Mouse (Mus musculus) cerebellum, adult 11-12 months (tissue): ENCODE measurements at regions not wholly inside any gene's neighbourhood (a gene's known extent, or its start where the extent isn't known, plus 50 kb on each side); places are given as distances from the start of the nearest gene placed in this dataset.

Source experiments
- DNase-seq: peaks from one replicate; pipeline ENCODE4 v3.0.0; 2022

- DNase-seq = no peak
These were observed 310.6 kb upstream of the Dio3 start for GRCm38 (mm10) chr12:109968303-109968702.

GRCm38 (mm10) chr12:109971508-109971907 is 307.4 kb upstream of the Dio3 start:
- no peak for DNase-seq

DNA sequence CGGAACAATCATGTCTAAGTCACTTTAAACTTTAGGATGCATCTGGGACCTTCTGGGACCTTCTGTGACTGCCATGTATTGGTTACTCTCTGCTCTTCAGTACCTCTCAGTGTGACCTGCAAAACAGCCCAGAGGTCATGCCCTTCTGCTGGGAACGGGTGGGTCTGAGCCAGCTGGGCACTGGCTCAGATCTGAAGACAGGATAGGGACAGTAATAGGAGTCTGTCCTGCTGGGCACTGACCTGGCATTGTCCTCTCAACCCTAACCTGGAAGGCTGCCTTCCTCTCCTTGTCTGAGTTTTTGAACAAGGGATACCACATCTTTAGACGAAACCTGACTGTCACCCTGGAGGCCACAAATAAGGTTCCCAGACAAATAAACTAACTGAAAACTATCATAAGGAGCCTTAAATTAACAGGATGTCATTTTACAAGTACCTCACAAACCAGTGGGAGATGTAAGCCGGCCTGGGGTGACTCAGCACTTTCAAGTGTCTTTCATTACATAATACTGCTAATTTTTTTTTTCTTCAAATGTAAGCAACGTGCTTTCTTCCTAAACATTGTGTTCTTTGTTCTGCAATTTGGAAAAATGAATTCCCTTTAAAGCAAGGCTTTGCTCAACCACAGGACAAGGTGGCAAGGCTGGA is 306.4 kb upstream of the Dio3 start:
- no peak for DNase-seq

- no peak for DNase-seq
These were observed 305.3 kb upstream of the Dio3 start for GRCm38 (mm10) chr12:109973598-109973997.

DNA sequence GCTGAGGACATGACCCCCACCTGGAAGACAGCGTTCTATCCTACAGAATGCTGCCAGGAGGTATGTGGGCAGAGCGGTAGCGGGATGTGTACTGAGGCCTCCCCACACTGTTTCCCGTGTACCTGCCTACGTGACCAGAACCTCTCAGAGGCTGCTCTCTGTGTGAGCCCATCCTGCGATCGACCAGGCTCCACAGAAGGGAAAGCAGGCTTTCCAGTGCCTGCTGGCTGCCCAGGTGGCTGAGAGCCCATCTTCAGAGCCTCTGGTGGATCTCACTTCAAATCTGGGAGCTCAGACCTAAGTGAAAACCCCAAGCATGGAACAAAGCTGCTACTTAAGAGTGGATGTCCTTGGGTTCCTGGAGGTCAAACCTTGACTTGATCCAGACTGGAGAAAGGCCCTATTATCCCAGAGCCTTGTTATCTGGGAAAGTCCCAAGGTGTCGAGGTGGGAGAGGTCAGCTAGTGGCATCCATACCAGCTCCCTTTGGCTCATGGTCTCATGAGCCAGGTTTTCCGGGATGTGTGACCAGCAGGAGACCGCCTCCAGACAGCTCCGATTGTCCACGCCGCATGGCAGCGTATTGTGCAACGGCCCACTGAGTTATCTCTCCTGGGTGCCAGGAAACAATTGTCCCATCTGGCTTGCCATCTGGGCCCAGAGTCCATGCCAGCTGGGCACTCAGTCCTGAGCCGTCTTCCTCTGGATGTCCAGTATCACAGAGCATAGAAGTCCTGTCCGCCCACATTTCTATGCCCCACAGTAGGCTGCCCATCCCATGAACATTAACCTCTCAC is 303.5 kb upstream of the Dio3 start:
- DNase-seq = peak; percentile 87

DNA sequence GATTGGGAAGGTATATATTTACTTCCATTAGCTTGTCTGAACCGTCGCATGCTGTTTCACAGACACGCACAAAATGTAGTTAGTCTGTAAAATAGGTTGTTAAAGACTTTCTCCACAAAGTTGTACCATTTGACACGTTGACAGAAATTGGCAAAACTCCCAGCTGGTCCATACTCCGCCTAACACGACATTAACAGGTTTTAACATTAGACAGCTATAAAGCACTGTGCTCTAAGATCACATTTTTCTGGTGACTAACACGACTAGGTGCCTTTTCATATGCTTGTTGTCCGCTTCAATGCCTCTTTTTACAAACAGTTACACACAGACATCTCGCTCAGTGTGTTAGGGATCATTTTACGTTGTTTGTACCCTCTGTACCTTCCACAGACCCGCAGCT is 294.2 kb upstream of the Dio3 start:
- DNase-seq = no peak

DNA sequence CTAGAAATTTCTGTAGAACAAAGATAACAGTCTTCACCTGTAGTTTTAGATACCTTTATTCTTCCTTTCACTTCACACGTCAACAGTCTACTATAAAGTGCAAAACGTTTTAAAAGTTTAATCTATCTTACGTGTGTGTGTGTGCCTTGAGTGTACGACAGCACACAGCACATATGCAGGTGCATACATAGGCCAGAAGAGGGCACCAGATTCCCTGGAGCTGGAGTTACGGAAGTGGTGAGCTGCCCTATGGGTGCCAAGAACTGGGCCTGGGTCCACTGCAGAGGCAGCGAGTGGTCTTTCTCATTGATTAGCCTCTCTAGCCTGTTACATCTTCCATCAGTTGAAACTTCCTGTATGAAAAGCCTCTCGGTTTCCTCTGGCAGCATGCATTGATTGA is 285.5 kb upstream of the Dio3 start:
- no peak for DNase-seq

DNA sequence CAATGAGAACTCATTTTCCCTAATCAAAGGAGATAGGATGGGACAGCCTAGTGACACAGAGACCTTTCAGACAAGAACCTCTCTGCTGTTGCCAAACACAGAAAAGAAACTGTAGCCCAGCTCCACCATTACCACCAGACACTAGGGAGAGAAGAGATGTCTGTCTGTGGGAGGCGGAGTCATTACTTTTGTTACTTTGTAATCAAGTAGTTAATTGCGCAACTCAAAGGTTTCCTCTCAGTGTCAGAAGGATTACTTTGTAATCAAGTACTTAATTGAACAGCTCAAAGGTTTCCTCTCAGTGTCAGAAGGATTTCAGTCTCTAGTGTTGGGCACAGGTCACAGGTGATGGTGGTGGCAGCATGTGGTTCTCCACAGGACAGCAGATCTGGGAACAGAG is 276.2 kb upstream of the Dio3 start:
- no peak for DNase-seq

- DNase-seq = no peak
These were observed 269.7 kb upstream of the Dio3 start for GRCm38 (mm10) chr12:110009136-110009535.

DNA sequence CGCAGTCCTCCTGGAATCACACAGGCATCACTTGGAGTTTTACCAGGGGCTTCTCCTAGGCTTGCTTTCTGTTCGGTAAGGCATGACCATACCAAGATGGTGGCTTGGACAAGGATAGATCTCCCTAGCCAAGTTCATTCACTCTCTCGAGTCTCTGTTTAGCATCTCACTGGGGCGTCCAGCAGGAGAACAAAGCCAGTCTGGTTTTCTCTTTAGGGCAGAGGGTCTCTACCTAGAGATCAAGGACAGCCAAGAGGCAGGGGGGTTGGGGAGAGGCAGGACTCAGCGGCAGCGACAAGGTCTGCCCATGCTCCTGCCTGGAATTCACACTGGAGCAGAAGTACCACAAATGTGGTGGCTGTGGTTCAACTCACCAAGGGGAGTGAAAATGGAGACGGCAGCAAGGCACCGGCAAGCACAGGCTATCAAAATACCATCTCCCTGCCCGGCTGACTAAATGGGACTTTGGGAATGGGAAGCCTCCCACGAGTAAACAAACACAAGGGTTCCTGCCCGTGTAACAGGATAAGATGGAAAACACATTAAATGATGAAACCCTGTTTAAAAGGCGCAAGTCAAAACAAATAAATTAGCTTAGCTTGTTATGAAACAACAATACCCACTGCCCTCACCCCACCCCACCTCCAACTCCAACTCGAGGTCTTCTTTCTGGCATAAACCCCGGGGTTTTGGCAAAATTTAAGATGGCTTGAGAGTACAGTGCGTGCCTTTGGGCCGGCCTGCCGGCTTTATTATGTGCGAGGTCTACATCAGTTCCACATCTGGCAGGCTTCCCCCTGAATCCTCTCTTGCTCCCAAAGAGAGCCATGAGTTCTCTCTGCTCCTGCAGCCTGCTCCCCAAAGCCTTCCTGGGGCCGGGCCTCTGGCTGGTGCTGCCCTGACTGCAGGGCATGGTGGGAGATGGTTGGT is 258.1 kb upstream of the Dio3 start:
- DNase-seq = no peak

- DNase-seq = no peak
These were observed 257.2 kb upstream of the Dio3 start for GRCm38 (mm10) chr12:110021690-110022089.

DNA sequence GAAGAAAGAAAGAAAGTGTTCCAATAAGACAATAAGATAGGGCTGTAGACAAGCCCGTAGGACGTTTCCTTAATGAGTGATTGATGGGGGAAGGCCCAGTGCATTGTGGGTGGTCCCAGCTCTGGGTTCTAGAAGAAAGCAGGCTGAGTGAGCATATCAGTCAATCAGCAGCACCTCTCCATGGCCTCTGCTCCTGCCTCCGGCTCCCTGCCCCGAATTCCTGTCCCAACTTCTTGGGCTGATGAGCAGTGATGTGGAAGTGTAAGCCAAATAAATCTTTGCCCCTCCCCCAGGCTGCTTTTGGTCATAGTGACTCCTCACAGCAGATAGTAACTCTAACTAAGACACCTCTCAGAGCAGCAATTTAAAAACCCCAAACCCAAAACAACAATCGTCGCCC is 256.2 kb upstream of the Dio3 start:
- DNase-seq = no peak

GRCm38 (mm10) chr12:110023192-110024101 is 255.4 kb upstream of the Dio3 start:
- DNase-seq = no peak

GRCm38 (mm10) chr12:110024295-110024694 is 254.6 kb upstream of the Dio3 start:
- no peak for DNase-seq

GRCm38 (mm10) chr12:110025171-110025570 is 253.7 kb upstream of the Dio3 start:
- no peak for DNase-seq

GRCm38 (mm10) chr12:110026033-110026750 is 252.7 kb upstream of the Dio3 start:
- DNase-seq = no peak

DNA sequence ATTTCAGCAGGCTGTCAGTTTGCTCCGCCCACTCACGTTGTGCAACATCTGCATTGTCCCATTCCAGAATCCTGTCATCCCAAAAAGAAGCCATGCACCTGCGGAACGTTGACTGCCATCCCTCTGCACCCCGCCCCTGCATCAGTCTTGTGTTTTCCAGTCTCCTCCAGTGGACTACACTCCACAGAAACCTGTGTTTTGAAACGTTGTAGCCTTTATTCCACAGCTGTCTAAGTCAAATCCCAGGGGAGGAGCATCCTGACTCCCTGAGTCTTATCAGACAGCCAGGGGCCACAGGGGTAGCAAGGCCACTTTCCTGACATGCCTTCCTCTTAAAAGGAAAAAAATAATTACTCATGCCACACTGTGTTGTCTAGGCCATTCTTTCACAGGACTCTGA is 251.5 kb upstream of the Dio3 start:
- no peak for DNase-seq

DNA sequence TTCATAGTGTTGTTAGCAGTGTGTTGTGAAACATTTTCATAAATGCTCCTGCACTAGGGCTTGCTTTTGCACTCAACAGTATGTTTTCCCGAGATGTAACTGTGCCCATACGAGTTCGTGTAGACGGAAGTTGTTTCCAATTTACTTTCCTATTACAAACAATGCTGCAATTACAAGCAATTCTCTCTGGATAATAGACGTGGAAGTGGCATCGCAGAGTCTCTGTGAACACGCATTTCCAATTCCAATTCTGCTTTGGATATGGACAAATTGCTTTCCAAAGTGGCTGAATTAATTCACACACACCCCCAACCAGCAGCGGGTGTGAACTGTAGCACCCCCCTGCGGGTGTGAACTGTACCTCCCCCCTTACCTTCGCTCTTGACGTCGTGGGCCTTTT is 250.9 kb upstream of the Dio3 start:
- no peak for DNase-seq

DNA sequence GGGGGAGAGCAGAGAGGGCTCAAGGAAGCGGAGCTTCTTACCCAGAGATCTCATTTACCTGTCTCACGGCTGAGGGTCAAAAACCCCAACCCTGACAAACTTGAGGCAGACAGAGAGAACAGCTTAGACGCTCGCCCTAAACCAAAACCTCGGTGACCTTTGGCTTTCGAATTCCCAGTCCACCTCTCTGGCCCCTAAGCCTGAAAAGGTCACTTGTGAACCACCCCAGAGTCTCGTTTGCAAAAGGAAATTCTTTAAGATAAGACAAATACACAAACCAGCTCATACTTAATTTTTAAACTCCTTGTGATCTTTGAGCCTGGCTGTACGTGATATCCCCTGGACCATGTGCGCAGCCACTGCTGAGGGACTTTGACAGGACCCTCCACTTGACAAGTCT is 250.2 kb upstream of the Dio3 start:
- no peak for DNase-seq

DNA sequence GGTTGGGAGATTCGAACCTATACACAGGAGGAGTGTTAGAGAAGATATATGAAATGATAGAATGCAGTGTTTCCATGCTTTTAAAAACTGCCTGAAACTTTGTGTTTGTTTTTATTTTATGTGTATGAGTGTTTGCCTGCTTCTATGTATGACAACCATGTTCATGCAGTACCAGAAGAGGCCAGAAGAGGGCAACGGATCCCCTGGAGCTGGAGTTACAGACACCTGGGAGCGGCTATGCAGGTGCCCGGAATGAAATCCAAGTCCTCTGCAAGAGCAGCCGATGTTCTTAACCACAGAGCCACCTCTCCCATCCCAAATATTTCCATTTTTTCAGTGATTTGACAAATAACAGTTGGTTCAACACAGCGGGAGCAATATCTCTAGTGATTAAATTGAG is 247.5 kb upstream of the Dio3 start:
- DNase-seq = no peak

- no peak for DNase-seq
These were observed 243.7 kb upstream of the Dio3 start for GRCm38 (mm10) chr12:110035171-110035570.

DNA sequence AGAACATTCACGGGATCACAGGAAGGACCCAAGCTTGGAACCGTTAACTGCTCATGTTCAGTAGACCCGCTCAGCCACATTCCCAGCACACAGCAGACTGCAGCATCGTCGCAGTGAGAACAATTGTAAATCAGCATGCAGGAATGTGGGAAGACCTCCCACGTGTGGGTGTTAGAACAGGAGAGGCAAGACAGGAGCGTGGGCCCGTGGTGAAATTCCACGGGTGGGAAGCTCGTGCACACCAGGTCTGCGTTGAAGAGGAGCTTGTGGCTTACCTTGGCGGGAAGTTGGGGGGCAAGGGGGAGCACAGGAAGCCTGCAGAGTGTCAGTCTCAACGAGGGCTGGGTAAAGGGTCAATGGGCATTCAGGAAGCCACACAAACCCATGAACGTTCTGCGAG is 238.2 kb upstream of the Dio3 start:
- DNase-seq = no peak
